Mouse (Mus musculus) ovary, postnatal 14 days (tissue): ENCODE data around the gene Pcyox1.
"Not testable (repeated sequence)": the region's sequence is repeated elsewhere in the genome, so short reads cannot be mapped to it uniquely, and the experiment has no call there.

ENCODE experiments used
- DNase-seq: peaks from one replicate; pipeline ENCODE4 v3.0.0; 2022; ENCODE audit warnings: low spot score

The Pcyox1 gene

GRCm38 (mm10) chr6:86397257-86397980 lies 465 bp upstream of the Pcyox1 start:
- DNase-seq = peak; percentile 18

GRCm38 (mm10) chr6:86395969-86396368 lies 985 bp downstream of the Pcyox1 start:
- DNase-seq = no peak

- DNase-seq = no peak
Measured at GRCm38 (mm10) chr6:86395021-86395420, 1.9 kb downstream of the Pcyox1 start.

- no peak for DNase-seq
Measured at GRCm38 (mm10) chr6:86394078-86394720, 2.8 kb downstream of the Pcyox1 start.

GRCm38 (mm10) chr6:86393187-86393586 lies 3.8 kb downstream of the Pcyox1 start:
- no peak for DNase-seq

- DNase-seq = no peak
Measured at GRCm38 (mm10) chr6:86391326-86391725, 5.6 kb downstream of the Pcyox1 start.

GRCm38 (mm10) chr6:86388461-86388860 lies 8.5 kb downstream of the Pcyox1 start:
- no peak for DNase-seq

- no peak for DNase-seq
Measured at GRCm38 (mm10) chr6:86387313-86387712, 9.6 kb downstream of the Pcyox1 start.

GRCm38 (mm10) chr6:86385362-86386104 lies 11.4 kb downstream of the Pcyox1 start:
- DNase-seq = no peak

- DNase-seq = no peak
Measured at GRCm38 (mm10) chr6:86384692-86385091, 12.3 kb downstream of the Pcyox1 start.

- no peak for DNase-seq
Measured at GRCm38 (mm10) chr6:86383370-86383769, 13.6 kb downstream of the Pcyox1 start.

GRCm38 (mm10) chr6:86382551-86382950 lies 14.4 kb downstream of the Pcyox1 start:
- DNase-seq = no peak

GRCm38 (mm10) chr6:86380112-86380511 lies 16.8 kb downstream of the Pcyox1 start:
- DNase-seq = not testable (repeated sequence)

- no peak for DNase-seq
Measured at GRCm38 (mm10) chr6:86378341-86378740, 18.6 kb downstream of the Pcyox1 start.

GRCm38 (mm10) chr6:86373556-86373955 lies 23.4 kb downstream of the Pcyox1 start:
- DNase-seq = no peak

- DNase-seq = no peak
Measured at GRCm38 (mm10) chr6:86371950-86372516, 24.9 kb downstream of the Pcyox1 start.

- peak; percentile 93 for DNase-seq
Measured at GRCm38 (mm10) chr6:86371340-86371911, 25.5 kb downstream of the Pcyox1 start.

- no peak for DNase-seq
Measured at GRCm38 (mm10) chr6:86370764-86371339, 26.1 kb downstream of the Pcyox1 start, which contains the start of gene Snrpg. Gene Snrpg, plus strand, starts transcription at chr6:86371304.

- DNase-seq = no peak
Measured at GRCm38 (mm10) chr6:86370093-86370713, 26.8 kb downstream of the Pcyox1 start.

GRCm38 (mm10) chr6:86368479-86368878 lies 28.5 kb downstream of the Pcyox1 start:
- DNase-seq = no peak

- DNase-seq = no peak
Measured at GRCm38 (mm10) chr6:86366853-86367249, 30.1 kb downstream of the Pcyox1 start.
